Mouse (Mus musculus) neural tube, embryonic 11.5 days (tissue): ENCODE results near the gene Nfyb. TPM values are rescaled to one million over a fixed set of nuclear protein-coding genes. Genes with fewer than 3 reads are reported as not detected.

Source experiments
- ATAC-seq: fragments of 200-750 bp; cut with Nextera tagmentation; 2 replicates; pipeline ENCODE4 v1.8.0; 2017; ENCODE audit warnings: moderate number of reproducible peaks, mild to moderate bottlenecking, moderate TSS enrichment, moderate library complexity; ENCODE audit not compliant: insufficient read depth, low FRiP score, low TSS enrichment
- DNase-seq: peaks from one replicate; pipeline ENCODE4 v3.0.0-alpha.2; 2015; ENCODE audit warnings: low spot score
- H3K27ac ChIP-seq: fragments of 300-500 bp; sonication (generic); 2 replicates; pipeline ENCODE4 v1.5.1; 2014; ENCODE audit warnings: low read depth, mild to moderate bottlenecking, low read length
- H3K27me3 ChIP-seq: fragments of 300-500 bp; sonication (generic); 2 replicates; pipeline ENCODE4 v1.6.1; 2014; ENCODE audit warnings: mild to moderate bottlenecking, low read length, mixed read lengths; ENCODE audit not compliant: control insufficient read depth, insufficient read depth
- H3K36me3 ChIP-seq: fragments of 300-500 bp; sonication (generic); 2 replicates; pipeline ENCODE4 v1.6.1; 2014; ENCODE audit warnings: mild to moderate bottlenecking, low read length, moderate library complexity, mixed read lengths; ENCODE audit not compliant: control insufficient read depth, insufficient read depth
- H3K4me1 ChIP-seq: fragments of 300-500 bp; sonication (generic); 2 replicates; pipeline ENCODE4 v1.6.1; 2014; ENCODE audit warnings: low read length, mixed read lengths; ENCODE audit not compliant: control insufficient read depth, insufficient read depth
- H3K4me2 ChIP-seq: fragments of 300-500 bp; sonication (generic); 2 replicates; pipeline ENCODE4 v1.6.1; 2014; ENCODE audit warnings: low read depth, mild to moderate bottlenecking, moderate library complexity
- H3K4me3 ChIP-seq: fragments of 300-500 bp; sonication (generic); 2 replicates; pipeline ENCODE4 v1.5.1; 2014; ENCODE audit warnings: low read depth, low read length
- H3K9ac ChIP-seq: fragments of 300-500 bp; sonication (generic); 2 replicates; pipeline ENCODE4 v1.6.1; 2014; ENCODE audit warnings: mild to moderate bottlenecking, low read length
- H3K9me3 ChIP-seq: fragments of 300-500 bp; sonication (generic); 2 replicates; pipeline ENCODE4 v1.6.1; 2016; ENCODE audit warnings: low read length; ENCODE audit not compliant: control insufficient read depth
- WGBS: fragments of 180-500 bp; shearing (Covaris S2); extraction: QIAGEN DNeasy Blood & Tissue Kit; methylation state at CpG from one replicate; pipeline ENCODE4 v1.1.7; 2014; 5-methylcytosine and 5-hydroxymethylcytosine counted together
- polyA plus RNA-seq: library from polyadenylated mRNA; unstranded; fragments of >200 nt; fragmentation: Nextera tagmentation; extraction: Ambion mirVana; gene quantifications from 2 replicates; pipeline ENCODE4 v1.2.1, GENCODE M21; 2014

The Nfyb gene
- polyA plus RNA-seq, 1 experiment from 2014 or later = 73.9 TPM

DNA sequence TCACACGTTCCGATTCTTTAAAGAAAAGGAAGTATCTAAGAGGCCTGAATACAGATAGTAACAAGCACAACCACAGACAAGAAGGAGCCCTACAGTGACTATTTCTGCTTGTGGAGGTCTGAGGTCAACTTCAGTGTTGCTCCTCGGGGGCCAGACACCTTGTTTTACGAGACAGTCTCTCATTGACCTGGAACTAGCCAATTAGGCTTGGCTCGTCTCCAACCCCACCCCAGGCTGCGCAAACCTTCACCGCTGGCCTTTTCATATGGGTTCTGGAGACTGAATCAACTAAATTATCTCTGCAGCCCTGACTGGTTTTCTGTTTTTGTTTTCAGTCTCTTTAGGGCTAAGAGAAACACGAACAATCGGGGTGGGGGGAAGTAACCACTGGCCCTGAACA, 6.6 kb downstream of the Nfyb start:
- no peaks in the 10 kb centered on the region for H3K9me3 ChIP-seq
- H3K27me3 ChIP-seq = no peaks in the 10 kb centered on the region
- H3K27ac ChIP-seq = no peak overlapping the region
- WGBS = 73% methylated on average over 9 of the region's 9 CpGs
- H3K9ac ChIP-seq = no peak overlapping the region
- DNase-seq (no peak), ATAC-seq (no peak)
- H3K36me3 ChIP-seq = peaks cover 19% of the 10 kb centered on the region
- peaks cover 10% of the 10 kb centered on the region; the same call in 1 of the 2 replicates for H3K4me1 ChIP-seq
- no peak overlapping the region for H3K4me3 ChIP-seq
- no peak overlapping the region for H3K4me2 ChIP-seq

DNA sequence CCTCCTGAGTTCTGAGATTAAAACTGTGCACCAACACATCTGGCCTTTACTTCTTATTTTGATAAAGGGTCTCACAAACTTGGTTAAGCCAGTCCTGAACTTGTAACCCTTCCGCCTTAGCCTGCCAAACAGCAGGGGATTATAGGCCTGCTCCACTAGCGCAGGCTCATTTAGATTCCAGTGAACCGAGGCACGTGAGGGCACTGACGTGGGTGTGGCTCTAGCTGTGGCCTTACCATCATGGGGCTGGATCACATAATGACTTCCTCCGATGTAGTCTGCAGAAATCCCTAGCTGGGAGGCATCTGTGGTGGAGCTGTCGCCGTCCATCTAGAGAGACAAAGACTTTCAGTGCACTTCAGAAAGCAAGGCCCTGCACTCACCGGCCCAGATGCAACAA, 7.5 kb downstream of the Nfyb start:
- H3K36me3 ChIP-seq = peaks cover 28% of the 10 kb centered on the region
- H3K27me3 ChIP-seq = no peaks in the 10 kb centered on the region
- H3K9me3 ChIP-seq = no peaks in the 10 kb centered on the region
- ATAC-seq (no peak), DNase-seq (no peak)
- peaks cover 10% of the 10 kb centered on the region; the same call in 1 of the 2 replicates for H3K4me1 ChIP-seq
- H3K4me3 ChIP-seq = no peak overlapping the region
- no peak overlapping the region for H3K9ac ChIP-seq
- no peak overlapping the region for H3K27ac ChIP-seq
- 76% methylated on average over 9 of the region's 9 CpGs for WGBS
- no peak overlapping the region for H3K4me2 ChIP-seq

DNA sequence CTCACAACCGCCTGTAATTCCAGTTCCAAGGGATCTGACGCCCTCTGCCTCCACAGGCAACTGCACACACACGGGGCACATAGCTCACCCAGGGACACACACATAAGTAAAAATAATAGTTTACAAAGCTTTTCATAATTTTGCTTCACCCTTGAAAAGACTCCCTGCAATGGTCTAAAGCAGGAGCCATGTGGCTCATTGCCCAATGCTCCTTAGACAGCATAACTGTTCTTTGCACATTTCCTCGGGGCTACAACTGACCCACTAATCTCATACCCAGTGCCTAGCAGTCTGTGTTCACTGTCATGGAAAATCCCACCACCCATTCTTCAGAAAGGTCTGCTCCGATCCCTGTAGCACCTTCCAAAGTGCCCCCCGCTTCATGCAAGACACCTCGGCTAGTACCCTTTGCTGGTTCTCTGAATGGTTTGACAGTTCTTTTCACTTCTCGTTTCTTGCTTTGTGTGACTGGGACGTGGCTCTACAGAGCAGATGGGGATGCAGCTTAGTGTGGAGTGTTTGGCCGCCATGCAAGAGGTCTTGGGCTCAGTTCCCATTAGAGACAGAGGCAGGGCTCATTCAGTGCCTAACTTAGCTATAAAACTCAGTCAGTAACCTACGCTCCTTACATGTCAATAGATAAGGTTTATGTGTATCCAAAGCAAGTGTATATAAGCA, 8.6 kb downstream of the Nfyb start:
- Histone ChIP-seq H3K4me2 (no peak overlapping the region), H3K4me1 (0 out of 2 replicates have a peak, but pooled peaks cover 3% of the 10 kb centered on the region), H3K36me3 (peaks cover 35% of the 10 kb centered on the region), H3K9me3 (no peaks in the 10 kb centered on the region), H3K27ac (no peak overlapping the region), H3K4me3 (no peak overlapping the region), H3K27me3 (no peaks in the 10 kb centered on the region), H3K9ac (no peak overlapping the region)
- no peak for DNase-seq
- 96% methylated on average over 11 of the region's 11 CpGs for WGBS
- no peak for ATAC-seq

GRCm38 (mm10) chr10:82754642-82755041, 9.3 kb downstream of the Nfyb start:
- WGBS = 91% methylated on average over 1 of the region's 1 CpGs

DNA sequence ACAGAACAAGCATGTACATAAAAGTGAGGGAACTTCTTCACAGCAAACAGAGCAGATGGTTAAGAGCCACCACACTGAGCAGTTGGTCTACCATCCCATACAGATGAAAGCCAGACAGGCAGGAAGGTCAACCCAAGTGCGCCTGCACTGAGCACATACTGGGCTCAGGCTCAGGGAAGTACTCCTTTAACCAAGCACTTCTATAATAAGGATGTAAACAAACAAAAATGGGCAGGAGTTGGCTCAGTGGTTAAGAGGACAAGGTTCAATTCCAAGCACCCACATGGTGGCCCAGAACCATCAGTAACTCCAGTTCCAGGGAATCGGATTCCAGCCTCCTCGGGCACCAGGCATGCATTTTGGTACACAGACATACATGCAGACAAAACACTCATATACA, 11.0 kb downstream of the Nfyb start:
- no peaks in the 10 kb centered on the region for H3K9me3 ChIP-seq
- no peak overlapping the region for H3K4me3 ChIP-seq
- no peaks in the 10 kb centered on the region for H3K27me3 ChIP-seq
- WGBS = 93% methylated on average over 3 of the region's 3 CpGs
- ATAC-seq (no peak), DNase-seq (no peak)
- H3K9ac ChIP-seq = no peak overlapping the region
- H3K4me2 ChIP-seq = no peak overlapping the region
- H3K36me3 ChIP-seq = peaks cover 37% of the 10 kb centered on the region
- H3K27ac ChIP-seq = no peak overlapping the region
- no peaks in the 10 kb centered on the region for H3K4me1 ChIP-seq

More at GRCm38 (mm10) chr10:82754642-82755041, 9.3 kb downstream of the Nfyb start:
- Histone ChIP-seq H3K27me3 (no peaks in the 10 kb centered on the region), H3K4me2 (no peak overlapping the region), H3K4me1 (no peaks in the 10 kb centered on the region), H3K36me3 (peaks cover 34% of the 10 kb centered on the region), H3K4me3 (no peak overlapping the region), H3K27ac (no peak overlapping the region), H3K9ac (no peak overlapping the region), H3K9me3 (no peaks in the 10 kb centered on the region)
- no peak for ATAC-seq
- DNase-seq = no peak

- no peaks in the 10 kb centered on the region for H3K9me3 ChIP-seq
- peaks cover 29% of the 10 kb centered on the region for H3K36me3 ChIP-seq
- H3K4me1 ChIP-seq = no peaks in the 10 kb centered on the region
- H3K27ac ChIP-seq = no peak overlapping the region
- H3K4me2 ChIP-seq = no peak overlapping the region
- H3K9ac ChIP-seq = no peak overlapping the region
- no peak for DNase-seq
- no peak overlapping the region for H3K4me3 ChIP-seq
- WGBS = 86% methylated on average over 6 of the region's 6 CpGs
- no peaks in the 10 kb centered on the region for H3K27me3 ChIP-seq
- no peak for ATAC-seq
These were observed 13.2 kb downstream of the Nfyb start for GRCm38 (mm10) chr10:82750778-82751177.

GRCm38 (mm10) chr10:82746988-82747850, 16.7 kb downstream of the Nfyb start:
- ATAC-seq = no peak
- peaks cover 20% of the 10 kb centered on the region for H3K36me3 ChIP-seq

DNA sequence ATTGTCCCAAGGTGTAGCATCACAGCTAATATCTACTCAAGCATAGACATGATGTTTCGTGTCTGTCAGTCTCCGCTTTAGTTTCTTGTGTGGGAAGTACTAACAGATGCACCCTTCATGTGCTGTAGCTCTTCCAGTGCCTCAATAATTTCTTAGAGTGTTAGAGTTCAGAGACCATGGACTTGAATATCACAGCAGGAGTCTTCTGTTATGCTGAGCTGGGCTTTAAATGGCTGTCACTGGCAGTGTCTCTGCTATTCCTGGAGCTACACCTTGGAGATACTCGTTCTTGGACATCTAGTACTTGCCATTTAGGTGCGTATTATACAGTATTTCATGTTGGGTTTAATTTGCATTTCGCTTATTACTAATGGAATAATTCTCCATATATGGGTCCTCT, 18.6 kb downstream of the Nfyb start:
- WGBS = 91% methylated on average over 5 of the region's 5 CpGs
- DNase-seq (no peak), ATAC-seq (no peak)
- Histone ChIP-seq H3K4me2 (no peak overlapping the region), H3K9ac (no peak overlapping the region), H3K27me3 (no peaks in the 10 kb centered on the region), H3K4me1 (no peaks in the 10 kb centered on the region), H3K9me3 (no peaks in the 10 kb centered on the region), H3K27ac (no peak overlapping the region), H3K4me3 (no peak overlapping the region), H3K36me3 (peaks cover 5% of the 10 kb centered on the region)

More at GRCm38 (mm10) chr10:82746988-82747850, 16.7 kb downstream of the Nfyb start:
- no peak overlapping the region for H3K4me3 ChIP-seq
- H3K27me3 ChIP-seq = no peaks in the 10 kb centered on the region
- no peak for DNase-seq
- WGBS = 92% methylated on average over 15 of the region's 15 CpGs
- no peaks in the 10 kb centered on the region for H3K4me1 ChIP-seq
- no peaks in the 10 kb centered on the region for H3K9me3 ChIP-seq
- no peak overlapping the region for H3K4me2 ChIP-seq
- H3K9ac ChIP-seq = no peak overlapping the region
- no peak overlapping the region for H3K27ac ChIP-seq
